Mouse (Mus musculus) heart, embryonic 16.5 days (tissue): ENCODE results near the gene Cela3b. TPM values are rescaled to one million over a fixed set of nuclear protein-coding genes. Genes with fewer than 3 reads are reported as not detected.

Source experiments
- ATAC-seq: fragments of 200-750 bp; cut with Nextera tagmentation; replicated peaks from 2 replicates; pipeline ENCODE4 v1.8.0; 2017; ENCODE audit warnings: moderate number of reproducible peaks; ENCODE audit not compliant: insufficient read depth, low FRiP score; ENCODE audit errors: extremely low read depth
- H3K27ac ChIP-seq: fragments of 300-500 bp; sonication (generic); 2 replicates; pipeline ENCODE4 v1.5.1; 2014; ENCODE audit warnings: mild to moderate bottlenecking, low read length, control low read depth, moderate library complexity
- H3K27me3 ChIP-seq: fragments of 300-500 bp; sonication (generic); 2 replicates; pipeline ENCODE4 v1.6.1; 2014; ENCODE audit warnings: low read length, mixed read lengths; ENCODE audit not compliant: control insufficient read depth, insufficient read depth
- H3K36me3 ChIP-seq: fragments of 300-500 bp; sonication (generic); 2 replicates; pipeline ENCODE4 v1.6.1; 2014; ENCODE audit not compliant: control insufficient read depth, insufficient read depth
- H3K4me1 ChIP-seq: fragments of 300-500 bp; sonication (generic); 2 replicates; pipeline ENCODE4 v1.6.1; 2014; ENCODE audit warnings: low read length, mixed read lengths; ENCODE audit not compliant: control insufficient read depth, insufficient read depth
- H3K4me2 ChIP-seq: fragments of 300-500 bp; sonication (generic); 2 replicates; pipeline ENCODE4 v1.6.1; 2014; ENCODE audit warnings: low read depth, mild to moderate bottlenecking, control low read depth, low read length
- H3K4me3 ChIP-seq: fragments of 300-500 bp; sonication (generic); 2 replicates; pipeline ENCODE4 v1.5.1; 2014; ENCODE audit warnings: mild to moderate bottlenecking, control low read depth, low read length
- H3K9ac ChIP-seq: fragments of 300-500 bp; sonication (generic); 2 replicates; pipeline ENCODE4 v1.6.1; 2014; ENCODE audit warnings: low read length, control low read depth
- H3K9me3 ChIP-seq: fragments of 300-500 bp; sonication (generic); replicated peaks from 2 replicates; pipeline ENCODE4 v1.6.1; 2016; ENCODE audit warnings: low read length; ENCODE audit not compliant: control insufficient read depth
- WGBS: fragments of 180-500 bp; shearing (Covaris S2); extraction: QIAGEN DNeasy Blood & Tissue Kit; methylation state at CpG from one replicate; pipeline ENCODE4 v1.1.7; 2014; 5-methylcytosine and 5-hydroxymethylcytosine counted together
- polyA plus RNA-seq: library from polyadenylated mRNA; unstranded; fragments of >200 nt; fragmentation: Nextera tagmentation; extraction: Ambion mirVana; gene quantifications from 2 replicates; pipeline ENCODE4 v1.2.1, GENCODE M21; 2015

Gene Cela3b
- polyA plus RNA-seq, 1 experiment from 2014 or later: 0.35 TPM

- no peak overlapping the region for H3K4me3 ChIP-seq
- H3K4me1 ChIP-seq: peaks cover 10% of the 10 kb centered on the region; the same call in 1 of the 2 replicates
- H3K27me3 ChIP-seq: no peaks in the 10 kb centered on the region
- no peak overlapping the region for H3K9ac ChIP-seq
- ATAC-seq: no peak
- no peaks in the 10 kb centered on the region for H3K36me3 ChIP-seq
- H3K27ac ChIP-seq: no peak overlapping the region
- H3K9me3 ChIP-seq: no peaks in the 10 kb centered on the region
- 85% methylated on average over 14 of the region's 14 CpGs for WGBS
- no peak overlapping the region for H3K4me2 ChIP-seq
These were observed 24.2 kb upstream of the Cela3b start for GRCm38 (mm10) chr4:137454582-137454981.

GRCm38 (mm10) chr4:137453234-137453767 lies 23.0 kb upstream of the Cela3b start, which contains the start of gene 1700013G24Rik:
Gene 1700013G24Rik, plus strand, starts transcription at chr4:137453284.
- no peaks in the 10 kb centered on the region for H3K9me3 ChIP-seq
- H3K9ac ChIP-seq: no peak within 1 kb of the TSS
- H3K27me3 ChIP-seq: no peaks in the 10 kb centered on the region
- 84% methylated on average over 8 of the region's 8 CpGs for WGBS
- H3K27ac ChIP-seq: no peak within 1 kb of the TSS
- ATAC-seq: no peak
- no peak within 1 kb of the TSS for H3K4me2 ChIP-seq
- peaks cover 19% of the 10 kb centered on the region for H3K4me1 ChIP-seq
- H3K36me3 ChIP-seq: no peaks in the 10 kb centered on the region
- H3K4me3 ChIP-seq: no peak within 1 kb of the TSS

- H3K4me3 ChIP-seq: no peak overlapping the region
- no peak overlapping the region for H3K4me2 ChIP-seq
- no peaks in the 10 kb centered on the region for H3K36me3 ChIP-seq
- no peak overlapping the region for H3K27ac ChIP-seq
- no peaks in the 10 kb centered on the region for H3K27me3 ChIP-seq
- ATAC-seq: no peak
- no peak overlapping the region for H3K9ac ChIP-seq
- 94% methylated on average over 6 of the region's 6 CpGs for WGBS
- H3K9me3 ChIP-seq: no peaks in the 10 kb centered on the region
- peaks cover 28% of the 10 kb centered on the region for H3K4me1 ChIP-seq
These were observed 21.9 kb upstream of the Cela3b start for GRCm38 (mm10) chr4:137452190-137452589.

- H3K4me2 ChIP-seq: no peak overlapping the region
- H3K4me3 ChIP-seq: no peak overlapping the region
- no peak overlapping the region for H3K9ac ChIP-seq
- no peaks in the 10 kb centered on the region for H3K27me3 ChIP-seq
- WGBS: 70% methylated on average over 10 of the region's 10 CpGs
- no peak for ATAC-seq
- H3K4me1 ChIP-seq: peaks cover 28% of the 10 kb centered on the region
- H3K9me3 ChIP-seq: no peaks in the 10 kb centered on the region
- no peaks in the 10 kb centered on the region for H3K36me3 ChIP-seq
- H3K27ac ChIP-seq: peak overlapping the region; percentile 16; the same call in 1 of the 2 replicates
These were observed 19.4 kb upstream of the Cela3b start for GRCm38 (mm10) chr4:137449715-137450114.

GRCm38 (mm10) chr4:137449132-137449531 lies 18.8 kb upstream of the Cela3b start:
- H3K9ac ChIP-seq: no peak overlapping the region
- H3K9me3 ChIP-seq: no peaks in the 10 kb centered on the region
- H3K27me3 ChIP-seq: no peaks in the 10 kb centered on the region
- H3K4me3 ChIP-seq: no peak overlapping the region
- no peak for ATAC-seq
- no peaks in the 10 kb centered on the region for H3K36me3 ChIP-seq
- H3K27ac ChIP-seq: peak overlapping the region; percentile 82
- no peak overlapping the region for H3K4me2 ChIP-seq
- 51% methylated on average over 2 of the region's 2 CpGs for WGBS
- peaks cover 28% of the 10 kb centered on the region for H3K4me1 ChIP-seq

- Histone ChIP-seq H3K4me1 (peaks cover 26% of the 10 kb centered on the region), H3K9me3 (no peaks in the 10 kb centered on the region), H3K27me3 (no peaks in the 10 kb centered on the region), H3K36me3 (no peaks in the 10 kb centered on the region), H3K4me2 (peak overlapping the region; percentile 39; the same call in 1 of the 2 replicates), H3K9ac (peak overlapping the region; percentile 44), H3K4me3 (no peak overlapping the region), H3K27ac (peak overlapping the region; percentile 82)
- WGBS: 30% methylated on average over 2 of the region's 2 CpGs
- ATAC-seq: 0 out of 2 replicates have a peak, but pooled peaks have one; percentile 30
These were observed 18.3 kb upstream of the Cela3b start for GRCm38 (mm10) chr4:137448641-137449040.

- Histone ChIP-seq H3K4me3 (no peak overlapping the region), H3K4me2 (peak overlapping the region; percentile 39), H3K9me3 (no peaks in the 10 kb centered on the region), H3K27ac (peak overlapping the region; percentile 82), H3K36me3 (no peaks in the 10 kb centered on the region), H3K9ac (peak overlapping the region; percentile 44), H3K4me1 (peaks cover 26% of the 10 kb centered on the region), H3K27me3 (no peaks in the 10 kb centered on the region)
- ATAC-seq: peak; percentile 65
- WGBS: 17% methylated on average over 6 of the region's 6 CpGs
These were observed 17.9 kb upstream of the Cela3b start for GRCm38 (mm10) chr4:137448197-137448596.

- no peaks in the 10 kb centered on the region for H3K36me3 ChIP-seq
- peaks cover 26% of the 10 kb centered on the region for H3K4me1 ChIP-seq
- peak overlapping the region; percentile 82 for H3K27ac ChIP-seq
- no peak overlapping the region for H3K4me3 ChIP-seq
- 49% methylated on average over 7 of the region's 7 CpGs for WGBS
- 0 out of 2 replicates have a peak overlapping the region, but pooled peaks have one; percentile 44 for H3K9ac ChIP-seq
- no peak for ATAC-seq
- no peaks in the 10 kb centered on the region for H3K27me3 ChIP-seq
- H3K4me2 ChIP-seq: peak overlapping the region; percentile 39
- H3K9me3 ChIP-seq: no peaks in the 10 kb centered on the region
These were observed 17.2 kb upstream of the Cela3b start for GRCm38 (mm10) chr4:137447363-137448196.

GRCm38 (mm10) chr4:137445881-137446280 lies 15.5 kb upstream of the Cela3b start:
- Histone ChIP-seq H3K9ac (no peak overlapping the region), H3K9me3 (0 out of 2 replicates have a peak, but pooled peaks cover 2% of the 10 kb centered on the region), H3K4me3 (no peak overlapping the region), H3K27me3 (no peaks in the 10 kb centered on the region), H3K27ac (no peak overlapping the region), H3K36me3 (no peaks in the 10 kb centered on the region), H3K4me1 (peaks cover 26% of the 10 kb centered on the region), H3K4me2 (no peak overlapping the region)
- no peak for ATAC-seq
- 91% methylated on average over 4 of the region's 4 CpGs for WGBS
